Mouse (Mus musculus) frontal cortex, postnatal 25 days (tissue): ENCODE results near the gene Myo1d.

Experiments
- DNase-seq, 2 experiments: peaks; one replicate each; pipeline ENCODE4 v3.0.0; 2022; ENCODE audit warnings: low spot score in 2 of 2

Myo1d gene

GRCm38 (mm10) chr11:80504519-80505385 lies 275.1 kb downstream of the Myo1d start:
- no peak for DNase-seq

- peak; percentile 71 to 81 for DNase-seq
Measured at GRCm38 (mm10) chr11:80503726-80504452, 275.9 kb downstream of the Myo1d start.

DNA sequence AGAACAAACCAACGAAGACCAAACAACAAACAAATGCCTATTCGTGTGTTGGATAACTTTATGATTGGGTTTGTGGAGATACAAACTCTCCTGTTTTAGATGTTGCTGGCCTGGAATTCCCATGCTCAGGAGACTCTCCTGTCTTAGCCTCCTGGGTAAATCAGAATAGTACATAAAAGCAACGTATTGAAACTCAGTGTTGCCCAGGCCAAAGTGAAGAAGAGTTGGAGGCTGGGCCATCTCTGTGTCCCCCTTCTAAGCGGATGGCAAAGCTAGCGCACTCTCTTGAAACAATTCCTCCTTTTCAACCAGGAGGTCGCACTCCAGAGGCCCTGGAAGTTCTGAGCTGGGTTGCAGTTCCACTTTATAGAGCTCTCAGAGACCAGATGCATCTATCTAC lies 276.5 kb downstream of the Myo1d start:
- DNase-seq: no peak

DNA sequence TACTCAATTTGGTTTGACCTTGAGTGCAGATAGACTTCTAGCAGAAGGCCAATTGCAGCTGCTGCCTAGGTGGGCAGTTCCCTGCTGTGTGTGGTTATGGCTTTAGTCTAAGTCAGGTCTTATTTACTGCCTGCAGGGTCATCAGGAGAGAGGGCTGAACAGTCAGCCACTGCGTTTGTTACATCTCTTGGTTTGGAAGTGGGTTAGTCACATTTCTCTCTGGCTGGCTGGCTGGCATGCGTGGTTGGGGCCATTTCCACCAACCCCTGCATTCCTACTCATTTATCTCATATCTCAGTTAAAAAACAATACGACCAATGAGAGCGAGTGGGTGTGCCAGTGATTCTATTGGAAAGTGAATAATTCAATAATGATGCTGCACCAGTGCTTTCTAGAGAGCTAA lies 280.3 kb downstream of the Myo1d start:
- DNase-seq: no peak

DNA sequence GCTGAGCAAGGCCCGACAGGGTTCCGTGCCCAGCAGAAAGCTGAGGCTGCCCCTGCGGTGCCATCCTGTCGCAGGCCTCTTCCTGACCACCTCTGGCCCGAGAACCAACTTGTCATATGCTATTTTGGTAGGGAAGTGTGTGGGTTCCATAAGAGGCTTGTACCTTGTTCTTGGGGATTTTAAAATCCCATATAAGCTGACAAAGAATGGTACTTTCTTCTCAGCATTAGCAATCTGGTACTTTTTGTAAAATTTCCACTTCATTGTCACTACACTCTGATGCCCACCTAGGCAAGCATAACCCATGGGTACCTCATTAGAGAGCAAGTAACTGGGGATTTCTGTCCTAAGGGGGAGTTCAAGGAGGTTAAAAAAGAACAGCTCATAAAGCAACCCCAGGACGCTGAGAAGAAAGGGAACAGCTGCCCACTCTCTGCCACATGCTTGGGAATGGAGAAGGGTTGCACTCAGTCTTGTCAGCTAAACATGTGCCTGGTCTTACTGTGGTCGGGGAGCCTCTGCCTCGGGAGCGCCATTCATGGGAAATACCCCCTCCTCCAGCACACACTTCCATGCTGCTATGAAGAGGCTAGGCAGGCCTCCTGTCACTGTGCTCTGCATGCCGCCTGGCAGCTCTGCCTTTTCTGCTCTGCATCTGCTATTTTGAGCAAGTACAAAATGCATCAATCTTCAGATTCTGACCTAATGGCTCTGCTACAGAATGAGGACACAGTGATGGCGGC lies 281.3 kb downstream of the Myo1d start:
- no peak for DNase-seq

DNA sequence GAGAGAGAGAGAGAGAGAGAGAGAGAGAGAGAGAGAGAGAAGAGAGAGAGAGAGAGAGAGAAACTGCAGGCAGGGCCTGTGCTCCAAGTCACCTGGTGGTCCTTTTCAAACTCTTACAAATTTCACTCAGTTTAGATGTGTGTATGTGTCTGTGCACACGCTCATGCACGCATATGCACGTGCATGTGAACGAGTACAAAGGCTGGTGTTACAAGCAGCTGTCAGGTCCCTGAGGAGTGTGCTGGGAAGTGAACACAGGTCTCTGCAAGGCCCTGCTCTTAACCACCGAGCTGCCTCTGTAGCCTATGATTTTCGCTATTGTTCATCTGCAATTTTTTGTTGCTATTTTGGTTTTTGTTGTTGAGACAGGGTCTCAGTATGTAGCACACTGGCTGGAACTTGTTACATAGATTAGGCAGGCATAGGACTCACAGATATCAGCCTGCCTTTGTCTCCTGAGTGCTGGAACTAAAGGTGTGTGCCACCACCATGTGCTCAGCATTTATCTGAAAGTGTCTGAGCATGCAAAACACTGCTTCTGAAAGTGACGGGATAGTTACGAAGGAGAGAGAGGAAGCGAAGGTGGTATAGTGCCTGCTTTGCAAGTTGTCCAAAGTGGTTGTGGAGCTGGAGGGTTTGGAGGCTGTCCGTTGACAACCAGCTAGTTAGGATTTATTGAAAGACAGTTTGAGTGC lies 282.5 kb downstream of the Myo1d start:
- no peak for DNase-seq

- no peak for DNase-seq
Measured at GRCm38 (mm10) chr11:80496640-80497039, 283.2 kb downstream of the Myo1d start.

DNA sequence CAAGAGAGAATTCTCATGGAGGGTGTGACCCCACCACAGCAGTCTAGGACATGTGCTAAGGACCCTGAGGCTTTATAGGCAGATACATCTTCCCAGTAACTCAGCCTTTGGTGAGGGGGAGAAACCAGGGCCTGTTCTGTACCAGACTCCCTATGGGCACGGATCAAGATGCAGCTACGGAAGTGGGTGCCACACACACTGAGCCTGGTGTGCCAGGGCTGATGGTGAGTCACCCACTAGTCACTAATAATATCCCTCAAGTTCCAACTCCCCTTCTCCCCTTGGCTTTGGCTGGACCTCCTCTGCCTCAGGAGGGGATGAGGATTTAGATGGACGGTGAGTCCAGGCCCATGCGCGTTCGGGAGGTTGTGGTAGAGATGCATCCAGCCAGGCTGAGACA lies 283.9 kb downstream of the Myo1d start:
- no peak for DNase-seq

- DNase-seq: no peak
Measured at GRCm38 (mm10) chr11:80494852-80495251, 285.0 kb downstream of the Myo1d start.

DNA sequence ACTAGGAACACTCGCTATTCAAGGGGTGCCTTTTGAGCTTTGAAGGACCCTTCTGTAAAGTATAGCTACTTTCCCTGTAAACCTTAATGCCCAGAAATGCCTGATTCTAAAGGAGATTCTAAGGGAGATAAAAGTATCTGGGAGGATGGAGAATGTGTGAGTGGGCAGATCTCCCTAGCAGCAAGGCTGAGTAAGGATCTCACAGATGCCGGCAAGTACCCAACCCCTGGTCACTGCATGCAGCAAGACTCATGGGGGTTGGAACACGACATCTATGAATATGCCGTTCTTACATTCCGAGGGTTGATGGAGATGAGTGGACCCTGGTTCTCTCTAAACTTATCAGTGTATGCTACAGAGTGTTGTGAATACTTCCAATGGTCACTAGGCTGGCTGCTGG lies 286.6 kb downstream of the Myo1d start:
- no peak for DNase-seq

GRCm38 (mm10) chr11:80490831-80491230 lies 289.0 kb downstream of the Myo1d start:
- no peak for DNase-seq

DNA sequence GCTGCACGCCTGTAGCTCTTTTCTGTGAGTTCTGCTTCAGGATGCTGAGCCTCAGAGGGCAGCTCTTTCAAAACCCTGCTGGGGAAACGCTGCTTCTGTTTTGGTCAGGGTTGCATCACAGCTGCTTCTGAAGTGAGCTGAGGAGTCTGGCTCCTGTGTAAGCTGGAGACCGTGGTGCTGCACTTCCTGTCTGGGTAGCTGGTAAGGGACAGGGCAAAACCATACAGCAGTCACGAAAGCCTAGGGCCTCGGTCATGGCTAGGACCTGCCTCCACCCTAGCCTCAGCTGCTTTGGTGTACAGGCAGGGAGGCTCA lies 290.0 kb downstream of the Myo1d start:
- no peak for DNase-seq

DNA sequence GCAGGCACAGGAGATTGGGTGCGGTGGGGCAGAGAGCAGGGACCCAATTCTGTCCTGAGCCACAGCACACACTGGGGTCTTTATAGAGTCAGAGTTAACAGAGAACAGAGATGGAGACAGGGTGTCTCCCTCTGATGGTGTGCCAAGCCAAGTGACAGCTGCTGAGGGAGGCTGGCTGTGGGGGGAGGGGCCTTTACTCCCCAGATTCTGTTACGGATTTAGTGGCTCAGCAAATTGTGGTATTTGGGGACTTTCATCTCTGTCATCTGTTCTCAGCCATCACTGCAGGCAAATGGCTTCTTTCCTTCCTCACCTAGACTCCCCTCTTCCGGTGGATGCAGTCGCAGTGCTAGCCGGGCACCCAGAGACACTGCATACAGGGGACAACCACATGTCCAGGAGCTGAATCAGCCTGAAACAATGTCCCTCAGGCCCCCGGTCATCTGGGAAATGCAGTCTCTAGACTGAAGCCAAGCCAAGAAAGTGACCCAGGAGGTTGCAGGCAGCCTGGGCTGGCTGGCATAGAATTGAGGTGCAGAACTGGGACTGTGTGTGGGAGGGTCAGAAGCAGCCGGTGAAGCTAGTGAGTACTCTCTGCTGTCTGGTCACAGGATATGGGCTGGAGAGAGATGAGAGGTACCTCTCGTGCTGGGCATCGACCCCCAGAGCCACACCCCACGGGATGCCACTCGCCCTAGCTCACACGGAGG lies 290.5 kb downstream of the Myo1d start:
- DNase-seq: peak in 1 of 2 experiments; percentile 57

DNA sequence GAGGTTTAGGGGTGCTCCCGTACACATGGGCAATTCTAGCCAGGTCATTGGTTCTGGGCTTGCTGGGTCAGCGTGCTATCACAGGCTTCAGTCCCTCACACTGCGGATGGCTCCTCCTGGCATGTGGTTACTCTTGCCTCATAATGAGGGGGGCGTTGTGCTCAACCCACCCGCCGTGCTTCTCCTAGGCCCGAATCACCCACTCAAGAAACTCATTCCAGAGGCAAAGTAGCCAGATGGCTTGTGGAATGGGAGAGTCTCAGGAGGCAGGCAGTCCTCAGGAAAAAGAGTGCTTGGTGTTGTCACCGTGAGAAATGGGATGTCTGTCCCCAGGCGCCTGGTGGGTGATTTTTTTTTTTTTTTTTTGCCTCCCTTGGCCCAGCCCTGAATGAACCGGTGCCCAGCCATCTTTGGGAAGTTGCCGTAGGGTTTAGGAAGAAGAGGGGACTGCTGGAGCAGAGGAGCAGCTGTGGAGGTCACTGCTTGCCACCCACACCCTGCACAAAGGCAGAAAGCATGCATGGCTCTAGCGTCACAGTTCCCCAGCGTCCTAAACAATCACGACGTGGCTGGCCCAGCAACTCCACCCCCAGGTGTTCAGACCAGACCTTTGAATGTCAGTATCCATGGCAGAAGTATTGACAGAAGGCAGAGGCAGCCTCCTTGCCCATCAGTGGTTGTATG lies 291.8 kb downstream of the Myo1d start:
- no peak for DNase-seq

DNA sequence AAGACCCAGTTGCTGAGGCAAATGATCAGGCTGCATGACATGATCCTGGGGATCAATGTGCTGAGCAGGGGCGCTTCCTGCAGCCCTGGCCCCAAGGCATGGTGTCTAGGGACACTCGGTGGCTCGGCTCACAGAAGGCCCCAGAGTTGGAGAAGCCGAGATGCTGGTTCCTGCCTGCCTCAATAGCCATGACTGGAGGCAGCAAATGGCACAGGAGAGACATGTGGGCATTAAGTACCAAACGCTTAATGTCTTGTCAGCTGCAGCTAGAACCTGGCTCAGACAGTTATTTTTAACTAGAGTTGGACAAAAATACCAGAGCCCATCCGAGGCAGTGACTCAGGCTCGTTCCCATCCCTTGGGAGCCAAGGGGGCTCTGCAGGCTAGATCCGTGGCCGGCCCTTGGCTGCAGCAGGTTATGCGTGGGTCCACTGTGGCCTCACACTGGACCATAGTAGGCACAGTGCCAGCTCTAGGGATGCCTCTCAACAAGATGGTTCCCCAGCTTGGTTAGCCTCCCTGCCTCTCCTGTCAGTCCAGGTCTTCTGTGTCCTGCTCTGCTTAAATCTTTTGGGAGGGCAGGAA lies 294.1 kb downstream of the Myo1d start:
- DNase-seq: no peak

DNA sequence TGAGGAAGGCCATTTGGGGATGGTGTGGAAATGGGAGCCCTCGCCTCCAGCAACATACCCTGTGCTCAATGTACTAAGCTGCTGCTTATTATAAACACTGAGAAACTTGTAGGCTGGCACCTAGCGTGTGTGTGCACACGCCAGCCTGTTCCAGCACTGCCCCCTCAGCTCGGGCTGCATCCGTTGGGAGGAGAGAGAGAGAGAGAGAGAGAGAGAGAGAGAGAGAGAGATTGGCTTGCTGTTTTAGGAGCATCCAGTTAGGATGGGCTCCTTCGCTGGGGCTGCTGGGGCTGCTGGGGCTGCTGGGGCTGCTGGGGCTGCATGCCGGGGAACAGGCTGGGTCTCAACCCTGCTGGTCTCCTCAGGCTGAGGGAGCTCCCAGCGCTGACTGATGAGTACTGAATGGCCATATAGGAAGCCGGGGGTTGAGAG lies 294.7 kb downstream of the Myo1d start:
- no peak for DNase-seq

DNA sequence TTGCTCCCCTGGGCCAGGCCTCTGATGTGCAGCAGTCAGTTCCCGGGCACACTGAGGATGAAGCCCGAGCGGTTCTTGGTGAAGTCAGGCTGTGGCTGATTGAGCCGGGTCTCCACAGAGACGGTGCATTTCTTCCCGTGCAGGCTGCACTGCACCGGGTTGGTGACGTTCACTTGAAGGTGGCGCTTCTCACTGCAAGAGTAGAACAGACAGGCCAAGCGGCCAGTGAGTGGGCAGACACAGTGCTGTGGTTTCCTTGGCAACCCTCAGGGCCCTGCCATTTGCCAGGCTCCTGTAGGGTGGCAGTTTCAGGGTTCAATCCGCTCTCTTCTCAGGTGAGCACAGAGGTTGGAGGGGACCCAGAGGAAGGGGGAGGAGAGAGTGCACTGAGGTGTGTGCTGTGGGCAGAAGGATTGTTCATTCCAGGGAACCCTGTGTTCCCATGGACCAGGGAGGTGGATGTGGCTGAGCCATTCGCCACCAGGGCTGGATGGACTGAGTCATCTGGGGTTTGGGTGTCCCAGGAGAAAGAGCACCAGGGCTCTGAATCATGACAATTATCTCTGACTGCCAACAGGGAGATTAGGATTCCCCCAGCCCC lies 295.5 kb downstream of the Myo1d start:
- peak in 1 of 2 experiments; percentile 72 for DNase-seq

DNA sequence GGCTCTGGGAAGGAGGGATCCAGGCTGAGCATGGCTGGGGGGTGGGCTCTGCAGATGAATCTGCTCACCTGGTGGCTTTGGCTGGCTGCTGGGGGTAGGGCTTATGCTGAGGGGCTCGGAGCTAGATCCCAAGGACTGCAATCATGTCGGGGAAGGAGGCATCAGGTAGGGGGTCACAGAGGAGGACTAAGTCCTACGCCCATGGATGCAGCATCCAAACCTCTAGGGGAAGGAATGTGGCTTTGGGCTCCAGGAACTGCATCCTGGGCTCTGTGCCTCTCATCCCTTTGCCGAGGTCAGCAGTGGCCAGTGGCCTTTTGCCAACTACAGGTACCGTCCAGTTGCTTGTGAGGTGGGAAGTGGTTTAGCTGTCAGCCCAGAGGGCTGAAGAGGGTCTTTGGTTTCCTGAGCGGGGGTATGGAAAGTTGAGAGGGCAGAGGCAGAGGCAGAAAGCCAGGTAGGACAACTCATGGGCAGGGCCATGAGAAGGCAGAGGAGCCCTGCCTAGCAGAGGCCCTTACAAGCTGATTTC lies 296.2 kb downstream of the Myo1d start:
- no peak for DNase-seq

- DNase-seq: no peak
Measured at GRCm38 (mm10) chr11:80482921-80483320, 296.9 kb downstream of the Myo1d start.

- DNase-seq: no peak
Measured at GRCm38 (mm10) chr11:80482347-80482746, 297.5 kb downstream of the Myo1d start.
